Mouse (Mus musculus): ENCODE measurements around the gene Tbc1d13. TPM values are rescaled to one million over a fixed set of nuclear protein-coding genes. Genes with fewer than 3 reads are reported as not detected.
A peak's percentile ranks its signal among the peaks of the same experiment; 100 is the strongest.

Tbc1d13 gene
- total and polyA plus RNA-seq, 3 experiments = 25.9 to 36.8 (median 32.1) TPM

DNA sequence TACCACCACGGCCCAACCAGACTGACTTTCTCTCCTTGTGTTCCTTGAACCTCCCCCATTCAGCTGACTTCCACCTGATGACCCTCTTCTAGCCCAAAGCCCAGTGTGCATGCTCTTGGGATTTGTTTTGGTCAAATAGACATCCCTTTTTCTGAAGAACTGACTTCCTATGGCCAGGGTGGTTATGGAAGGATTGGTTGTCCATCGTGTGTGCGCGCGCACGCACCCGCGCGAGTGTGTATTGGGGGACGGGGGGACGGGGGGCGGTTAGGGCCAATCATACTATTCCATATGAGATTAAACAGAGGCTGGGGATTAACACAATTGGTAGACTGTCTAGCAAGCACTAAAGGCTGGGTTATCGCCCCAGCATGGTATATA lies 39.3 kb upstream of the Tbc1d13 start:
- Histone ChIP-seq H3K4me3 (replicated peaks in 1 of 3; ENCODE audit: low read depth in 2 of 3, low read length in 2 of 3, poor library complexity in 1 of 3) (peak overlapping the region; percentile 71 to 88 (median 80)), H3K27me3 (replicated peaks) (no peaks in the 10 kb centered on the region), H3K36me3 (replicated peaks in 1 of 2; ENCODE audit: control insufficient read depth in 1 of 2, insufficient read depth in 1 of 2, low read length in 1 of 2) (peaks cover 26 to 66% of the 10 kb centered on the region in 2 experiments), H3K79me2 (replicated peaks; ENCODE audit: control insufficient read depth, extremely low read depth, insufficient read depth, poor library complexity, severe bottlenecking) (peaks cover 3% of the 10 kb centered on the region; the same call in 1 of the 2 replicates), H3K4me1 (ENCODE audit: control insufficient read depth in 1 of 2, insufficient read depth in 2 of 2) (peaks cover 22 to 45% of the 10 kb centered on the region in 2 experiments), H3K9ac (ENCODE audit: insufficient read depth, low read depth) (peak overlapping the region; percentile 56), H3K9me3 (replicated peaks; ENCODE audit: low read length) (no peaks in the 10 kb centered on the region), H3K27ac (ENCODE audit: insufficient read depth, low read depth) (peak overlapping the region; percentile 25; the same call in 1 of the 2 replicates), H3K4me2 (ENCODE audit: insufficient read depth, low read depth, poor library complexity, severe bottlenecking) (peak overlapping the region; percentile 85)
- TF ChIP-seq MXI1 (IDR thresholded peaks at IDR 0.05; ENCODE audit: low read depth, low read length) (peak; percentile 35; the same call in 1 of the 2 replicates), POLR2A (IDR thresholded peaks at IDR 0.05; ENCODE audit: low read depth, low read length) (no peak; the same call in 1 of the 2 replicates), NRF1 (IDR thresholded peaks at IDR 0.05; ENCODE audit: low read depth, low read length) (peak; percentile 64), IRF4 (IDR thresholded peaks at IDR 0.05; ENCODE audit: low read depth, low read length) (no peak), TBP (conservative IDR thresholded peaks at IDR 0.05; ENCODE audit: low read depth, low read length) (peak; percentile 8; the same call in 1 of the 2 replicates), UBTF (IDR thresholded peaks at IDR 0.05; ENCODE audit: low read depth, low read length) (no peak)
- in situ Hi-C loops (cut with MboI; ENCODE audit: low pct_ligation_motif_present, low pct_unique_long_range_greater_than_20kb, low sequenced_read_pairs) (no loop called here), dilution Hi-C loops (cut with MboI; ENCODE audit: extremely low pct_ligation_motif_present, extremely low pct_unique_long_range_greater_than_20kb, low sequenced_read_pairs) (no loop called here)
- DNase-seq (ENCODE audit: extremely low read depth) = peak; percentile 60

DNA sequence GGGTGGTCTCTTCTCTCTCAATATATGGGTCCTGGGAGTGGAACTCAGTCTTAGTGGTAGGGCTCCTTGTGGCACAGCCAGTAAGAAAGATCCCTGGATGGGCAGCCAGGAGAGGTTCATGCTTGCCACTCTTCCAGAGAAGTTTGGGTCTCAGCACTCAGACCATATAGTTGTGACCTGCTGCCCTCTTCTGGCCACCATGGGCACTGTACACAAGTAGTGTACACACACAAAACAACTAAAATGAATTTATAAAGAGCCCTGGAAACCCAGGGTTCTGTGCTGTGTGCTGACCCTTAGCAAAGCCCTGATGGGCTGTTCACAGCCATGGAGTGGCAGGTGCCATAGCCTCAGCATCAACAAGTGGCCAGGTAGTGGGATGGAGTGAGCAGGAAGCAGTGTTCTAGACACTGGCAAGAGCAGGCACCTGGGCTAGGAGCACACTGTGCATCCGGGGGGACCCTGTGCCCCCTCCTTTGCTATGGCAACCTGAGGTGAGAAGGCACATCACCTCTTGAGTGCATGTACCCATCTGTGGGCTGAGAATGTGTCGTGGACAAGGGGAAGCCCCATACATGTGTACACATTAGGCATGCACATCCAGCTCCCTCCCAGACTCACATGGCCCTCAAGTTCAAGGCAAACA lies 37.5 kb upstream of the Tbc1d13 start:
- H3K9ac ChIP-seq (ENCODE audit: insufficient read depth, low read depth) = no peak overlapping the region
- H3K27ac ChIP-seq (ENCODE audit: insufficient read depth, low read depth) = no peak overlapping the region
- peaks cover 22 to 56% of the 10 kb centered on the region in 2 experiments for H3K4me1 ChIP-seq (ENCODE audit: control insufficient read depth in 1 of 2, insufficient read depth in 2 of 2)
- dilution Hi-C loops (cut with MboI; ENCODE audit: extremely low pct_ligation_motif_present, extremely low pct_unique_long_range_greater_than_20kb, low sequenced_read_pairs) (no loop called here), in situ Hi-C loops (cut with MboI; ENCODE audit: low pct_ligation_motif_present, low pct_unique_long_range_greater_than_20kb, low sequenced_read_pairs) (no loop called here)
- DNase-seq (ENCODE audit: extremely low read depth) = peak; percentile 70
- no peaks in the 10 kb centered on the region for H3K9me3 ChIP-seq (replicated peaks; ENCODE audit: low read length)
- TF ChIP-seq ELF1 (IDR thresholded peaks at IDR 0.05; ENCODE audit: low read depth, low read length) (no peak), EP300 (IDR thresholded peaks at IDR 0.05; ENCODE audit: low read length) (no peak), ZMIZ1 (IDR thresholded peaks at IDR 0.05; ENCODE audit: low read depth, low read length) (no peak), HCFC1 (IDR thresholded peaks at IDR 0.05; ENCODE audit: low read depth, low read length) (no peak), ZC3H11A (IDR thresholded peaks at IDR 0.05; ENCODE audit: low read depth, low read length) (no peak; the same call in 1 of the 2 replicates), KAT2A (IDR thresholded peaks at IDR 0.05; ENCODE audit: insufficient replicate concordance, low read length) (no peak), MYC (IDR thresholded peaks at IDR 0.05; ENCODE audit: low read depth, low read length) (peak; percentile 56; the same call in 1 of the 2 replicates), SIN3A (IDR thresholded peaks at IDR 0.05; ENCODE audit: low read length) (0 out of 2 replicates have a peak, but pooled peaks have one; percentile 35), JUN (IDR thresholded peaks at IDR 0.05; ENCODE audit: insufficient read depth, low read depth, low read length) (no peak), GABPA (IDR thresholded peaks at IDR 0.05; ENCODE audit: insufficient replicate concordance, low read depth, low read length) (no peak), CHD2 (IDR thresholded peaks at IDR 0.05; ENCODE audit: low read length) (no peak), RCOR1 (conservative IDR thresholded peaks at IDR 0.05; ENCODE audit: low read depth, low read length) (no peak), USF2 (conservative IDR thresholded peaks at IDR 0.05; ENCODE audit: low read depth, low read length) (no peak), NELFE (IDR thresholded peaks at IDR 0.05; ENCODE audit: low read depth, low read length) (0 out of 2 replicates have a peak, but pooled peaks have one; percentile 10), JUND (conservative IDR thresholded peaks at IDR 0.05; ENCODE audit: low read depth, low read length) (no peak), TBP (conservative IDR thresholded peaks at IDR 0.05; ENCODE audit: low read depth, low read length) (no peak), RAD21 (IDR thresholded peaks at IDR 0.05; ENCODE audit: low read depth, low read length) (peak; percentile 87), MXI1 (IDR thresholded peaks at IDR 0.05; ENCODE audit: low read depth, low read length) (peak; percentile 41; the same call in 1 of the 2 replicates), CTCF (conservative IDR thresholded peaks at IDR 0.05 in 1 of 2, IDR thresholded peaks at IDR 0.05 in 1 of 2; ENCODE audit: low read depth in 2 of 2, low read length in 2 of 2) (peak; percentile 53 to 92; a peak in 3 of 4 replicates), ETS1 (conservative IDR thresholded peaks at IDR 0.05; ENCODE audit: low read depth, low read length) (no peak), POLR2A (IDR thresholded peaks at IDR 0.05; ENCODE audit: low read depth, low read length) (no peak), SMC3 (IDR thresholded peaks at IDR 0.05; ENCODE audit: low read depth, low read length) (peak; percentile 82), E2F4 (IDR thresholded peaks at IDR 0.05; ENCODE audit: insufficient replicate concordance, low read depth, low read length) (no peak), MAX (IDR thresholded peaks at IDR 0.05; ENCODE audit: low read length) (no peak), BHLHE40 (IDR thresholded peaks at IDR 0.05; ENCODE audit: low read depth, low read length) (no peak), MAZ (IDR thresholded peaks at IDR 0.05; ENCODE audit: low read depth, low read length) (no peak)
- peaks cover 21 to 67% of the 10 kb centered on the region in 2 experiments for H3K36me3 ChIP-seq (replicated peaks in 1 of 2; ENCODE audit: control insufficient read depth in 1 of 2, insufficient read depth in 1 of 2, low read length in 1 of 2)
- peaks cover 3% of the 10 kb centered on the region; the same call in 1 of the 2 replicates for H3K79me2 ChIP-seq (replicated peaks; ENCODE audit: control insufficient read depth, extremely low read depth, insufficient read depth, poor library complexity, severe bottlenecking)
- no peak overlapping the region for H3K4me3 ChIP-seq (replicated peaks in 1 of 3; ENCODE audit: low read depth in 2 of 3, low read length in 2 of 3, poor library complexity in 1 of 3)
- H3K4me2 ChIP-seq (ENCODE audit: insufficient read depth, low read depth, poor library complexity, severe bottlenecking) = no peak overlapping the region
- H3K27me3 ChIP-seq (replicated peaks) = no peaks in the 10 kb centered on the region
